Mouse (Mus musculus) C2C12 (cell line): Measurements from ENCODE around the gene Lexm.

Source experiments
- CEBPB ChIP-seq: IDR thresholded peaks from one replicate; pipeline ENCODE4 v1.6.1; 2011; ENCODE audit warnings: low read depth, mild to moderate bottlenecking, control low read depth, moderate library complexity
- CTCF ChIP-seq: IDR thresholded peaks from one replicate; pipeline ENCODE4 v1.5.1; 2011; ENCODE audit not compliant: control insufficient read depth, insufficient read depth, insufficient read length
- MAX ChIP-seq: IDR thresholded peaks from one replicate; pipeline ENCODE4 v1.6.1; 2011; ENCODE audit warnings: mild to moderate bottlenecking, control low read depth
- MYOD1 ChIP-seq: IDR thresholded peaks from one replicate; pipeline ENCODE4 v1.6.1; 2011; ENCODE audit warnings: low read depth; ENCODE audit not compliant: control insufficient read depth, insufficient read length
- MYOG ChIP-seq: IDR thresholded peaks from one replicate; pipeline ENCODE4 v1.6.1; 2011; ENCODE audit not compliant: control insufficient read depth, insufficient read length; ENCODE audit errors: extremely low read depth
- USF1 ChIP-seq: IDR thresholded peaks from one replicate; pipeline ENCODE4 v1.6.1; 2011; ENCODE audit warnings: low read depth, mild to moderate bottlenecking, control low read depth, moderate library complexity

DNA sequence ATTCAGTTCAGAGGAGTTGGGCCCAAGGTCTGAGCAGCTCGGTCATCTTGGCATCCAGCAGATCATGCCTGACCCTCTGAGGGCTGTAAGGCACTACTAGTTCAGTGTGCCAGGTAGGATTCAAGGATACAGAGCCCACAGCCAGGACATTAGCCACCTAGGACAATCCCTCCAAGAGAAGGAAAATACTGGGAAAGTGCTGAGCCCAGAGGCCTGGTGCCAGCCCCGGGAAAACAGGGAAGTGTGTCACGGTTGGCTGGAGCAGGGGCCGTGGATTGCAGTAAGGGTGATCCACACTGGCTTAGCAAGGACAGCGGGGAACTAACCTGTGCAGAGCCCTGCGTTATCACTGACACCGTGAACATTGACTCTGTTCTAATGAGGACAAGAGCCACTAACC, 39.5 kb downstream of the Lexm start:
- TF ChIP-seq CTCF (no peak), MYOD1 (no peak), MAX (no peak), USF1 (no peak), CEBPB (no peak), MYOG (no peak)
